Mouse (Mus musculus): ENCODE data around the gene Sdhaf4. TPM values are rescaled to one million over a fixed set of nuclear protein-coding genes. Genes with fewer than 3 reads are reported as not detected.

Sdhaf4 gene
- total RNA-seq (2023) = 10 to 100 TPM; 20.5 to 22.3 TPM

GRCm38 (mm10) chr1:24005070-24005804, at the start of gene Sdhaf4:
Gene Sdhaf4, minus strand, starts transcription at chr1:24005656.

Other genes with a start within 250 kb of the Sdhaf4 start
- gene B3gat2, start 243.9 kb downstream of the Sdhaf4 start, total RNA-seq (2023) = not detected
- gene Smap1, start 83.3 kb downstream of the Sdhaf4 start, total RNA-seq (2023) = 10 to 100 TPM; 61.0 TPM
- gene Fam135a, start 94.7 kb upstream of the Sdhaf4 start, total RNA-seq (2023) = 1 to 10 TPM in 1 of 2 experiments, under 1 TPM in 1; 0.83 to 1.4 TPM
- not detected for gene Col9a1, start 172.0 kb upstream of the Sdhaf4 start, total RNA-seq (2023)

All from T-cell, adult 66 days (primary cell).